Mouse (Mus musculus) CH12.LX (cell line): ENCODE measurements around the gene Nectin2.

Experiments
- BHLHE40 ChIP-seq: IDR thresholded peaks from 2 replicates; pipeline ENCODE4 v1.6.1; 2011; ENCODE audit warnings: mild to moderate bottlenecking, low read depth, low read length, improper control_type of control experiment
- CHD2 ChIP-seq: IDR thresholded peaks from 2 replicates; pipeline ENCODE4 v1.6.1; 2011; ENCODE audit warnings: low read length, improper control_type of control experiment
- CTCF ChIP-seq, 2 experiments: IDR thresholded peaks in 1 of 2; conservative IDR thresholded peaks in 1 of 2; 2 replicates each; pipeline ENCODE4 v1.5.1; 2011 to 2012; ENCODE audit warnings: low read depth in 2 of 2, low read length in 2 of 2, improper control_type of control experiment in 1 of 2, inconsistent platforms in 1 of 2, mild to moderate bottlenecking in 1 of 2, moderate library complexity in 1 of 2
- E2F4 ChIP-seq: IDR thresholded peaks from 2 replicates; pipeline ENCODE4 v1.6.1; 2011; ENCODE audit warnings: low read depth, low read length, improper control_type of control experiment; ENCODE audit not compliant: insufficient replicate concordance
- ELF1 ChIP-seq: IDR thresholded peaks from 2 replicates; pipeline ENCODE4 v1.6.1; 2014; ENCODE audit warnings: low read depth, mild to moderate bottlenecking, inconsistent platforms, low read length, improper control_type of control experiment
- EP300 ChIP-seq: IDR thresholded peaks from 2 replicates; pipeline ENCODE4 v1.6.1; 2011; ENCODE audit warnings: low read length, improper control_type of control experiment
- ETS1 ChIP-seq: conservative IDR thresholded peaks from 2 replicates; pipeline ENCODE4 v1.6.1; 2012; ENCODE audit warnings: low read depth, mild to moderate bottlenecking, inconsistent platforms, low read length, improper control_type of control experiment, moderate library complexity

GRCm38 (mm10) chr7:19770375-19770754, 20.1 kb upstream of the Nectin2 start:
- TF ChIP-seq CTCF (conservative IDR thresholded peaks at IDR 0.05 in 1 of 2, IDR thresholded peaks at IDR 0.05 in 1 of 2; ENCODE audit: low read depth in 2 of 2, low read length in 2 of 2) (no peak), EP300 (no peak), BHLHE40 (no peak), E2F4 (no peak), ELF1 (no peak), ETS1 (no peak), CHD2 (no peak)
